Mouse (Mus musculus) stomach, postnatal 0 days (tissue): ENCODE results near the gene Tef.

ENCODE experiments used
- CTCF ChIP-seq: IDR thresholded peaks from 2 replicates; pipeline ENCODE4 v1.5.1; 2016; ENCODE audit warnings: antibody characterized with exemption, low read depth, mild to moderate bottlenecking, moderate library complexity
- EP300 ChIP-seq: optimal IDR thresholded peaks from 2 replicates; pipeline ENCODE3; 2016; ENCODE audit warnings: antibody characterized with exemption

- TF ChIP-seq EP300: no peak
- TF ChIP-seq CTCF: no peak
Observed at GRCm38 (mm10) chr15:81797861-81798260, 4.4 kb upstream of the Tef start.
